Mouse (Mus musculus) naive thymus-derived CD4-positive, alpha-beta T cell, adult 2 months (primary cell): ENCODE results near the gene Naip2.
"Not testable (repeated sequence)": the region's sequence is repeated elsewhere in the genome, so short reads cannot be mapped to it uniquely, and the experiment has no call there.

Source experiments
- DNase-seq: peaks from one replicate; pipeline ENCODE4 v3.0.0-alpha.2; 2011; ENCODE audit warnings: low read depth

The Naip2 gene

GRCm38 (mm10) chr13:100201659-100202333 is at the start of gene Naip2:
Gene Naip2 (minus strand): TSS chr13:100202092.
- DNase-seq = peak; percentile 12

GRCm38 (mm10) chr13:100246896-100247519 is 45.1 kb upstream of the Naip2 start:
- DNase-seq = not testable (repeated sequence)

- DNase-seq = not testable (repeated sequence)
Measured at GRCm38 (mm10) chr13:100246223-100246622, 44.3 kb upstream of the Naip2 start, which contains the start of gene Naip5. Gene Naip5 (minus strand): TSS chr13:100246323.

GRCm38 (mm10) chr13:100243702-100244101 is 41.8 kb upstream of the Naip2 start:
- DNase-seq = no peak

GRCm38 (mm10) chr13:100213683-100214082 is 11.8 kb upstream of the Naip2 start:
- not testable (repeated sequence) for DNase-seq

- no peak for DNase-seq
Measured at GRCm38 (mm10) chr13:100210540-100210939, 8.6 kb upstream of the Naip2 start.

GRCm38 (mm10) chr13:100203319-100203718 is 1.4 kb upstream of the Naip2 start:
- no peak for DNase-seq

GRCm38 (mm10) chr13:100200778-100201177 is 1.1 kb downstream of the Naip2 start:
- DNase-seq = no peak

- DNase-seq = no peak
Measured at GRCm38 (mm10) chr13:100195421-100195820, 6.5 kb downstream of the Naip2 start.

GRCm38 (mm10) chr13:100183111-100183510 is 18.8 kb downstream of the Naip2 start:
- not testable (repeated sequence) for DNase-seq

GRCm38 (mm10) chr13:100174360-100174759 is 27.5 kb downstream of the Naip2 start:
- not testable (repeated sequence) for DNase-seq

GRCm38 (mm10) chr13:100166378-100166777 is 35.5 kb downstream of the Naip2 start:
- DNase-seq = not testable (repeated sequence)

- DNase-seq = not testable (repeated sequence)
Measured at GRCm38 (mm10) chr13:100162467-100162866, 39.4 kb downstream of the Naip2 start.

- DNase-seq = not testable (repeated sequence)
Measured at GRCm38 (mm10) chr13:100161171-100161870, 40.6 kb downstream of the Naip2 start.

GRCm38 (mm10) chr13:100156624-100157023 is 45.3 kb downstream of the Naip2 start:
- DNase-seq = no peak

GRCm38 (mm10) chr13:100152659-100153058 is 49.2 kb downstream of the Naip2 start:
- no peak for DNase-seq

- DNase-seq = no peak
Measured at GRCm38 (mm10) chr13:100141646-100142314, 60.1 kb downstream of the Naip2 start.

GRCm38 (mm10) chr13:100125258-100125643 is 76.6 kb downstream of the Naip2 start:
- DNase-seq = no peak

GRCm38 (mm10) chr13:100124423-100125257 is 77.3 kb downstream of the Naip2 start, which contains the start of gene Smn1:
Gene Smn1 (plus strand): TSS chr13:100124852.
- peak; percentile 92 for DNase-seq

GRCm38 (mm10) chr13:100123970-100124369 is 77.9 kb downstream of the Naip2 start:
- no peak for DNase-seq
